Mouse (Mus musculus) cerebellum, adult 11 months (tissue): ENCODE measurements at regions not wholly inside any gene's neighbourhood (a gene's known extent, or its start where the extent isn't known, plus 50 kb on each side); places are given as distances from the start of the nearest gene placed in this dataset.
"Not testable (repeated sequence)": the region's sequence is repeated elsewhere in the genome, so short reads cannot be mapped to it uniquely, and the experiment has no call there.

Experiments
- DNase-seq: peaks from one replicate; pipeline ENCODE4 v3.0.0; 2022

- no peak for DNase-seq
Observed at GRCm38 (mm10) chr13:70213017-70213416, 410.8 kb downstream of the Med10 start.

- DNase-seq: no peak
Observed at GRCm38 (mm10) chr13:70213622-70214021, 411.4 kb downstream of the Med10 start.

GRCm38 (mm10) chr13:70214022-70214654 is 411.9 kb downstream of the Med10 start:
- no peak for DNase-seq

GRCm38 (mm10) chr13:70216134-70216533 is 413.9 kb downstream of the Med10 start:
- no peak for DNase-seq

DNA sequence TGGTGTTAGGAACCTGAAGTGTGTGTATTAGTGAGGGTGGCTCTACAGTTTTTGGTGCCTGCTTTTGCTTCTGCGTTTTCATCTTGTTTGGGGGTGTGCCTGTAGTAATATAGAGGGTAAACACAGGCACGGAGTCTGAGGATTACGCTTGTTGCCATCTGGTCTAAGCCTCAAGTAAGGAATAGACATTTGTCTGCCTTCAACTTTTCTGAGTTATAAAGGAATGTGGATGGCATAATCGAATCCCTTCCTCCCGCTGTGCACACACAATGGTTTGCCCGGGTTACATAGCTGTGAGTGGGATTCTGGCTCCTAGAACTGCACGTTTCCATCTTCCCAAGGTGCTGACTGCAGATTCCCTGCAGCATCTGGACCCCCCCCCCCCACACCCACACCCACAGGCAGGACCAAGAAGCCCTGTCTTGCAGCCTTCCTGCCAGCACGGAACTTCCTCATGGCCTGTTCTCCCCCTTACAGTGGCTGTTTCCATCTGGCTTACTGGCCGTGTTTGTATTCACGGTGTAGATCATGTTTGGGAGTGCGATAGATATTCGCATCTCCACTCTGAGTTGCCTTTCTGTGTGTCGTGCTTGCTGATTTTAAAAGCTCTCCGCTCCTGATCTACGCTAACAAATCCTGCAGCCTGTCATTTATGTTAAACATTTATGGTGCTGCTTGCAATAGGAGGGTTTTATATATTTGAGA is 415.4 kb downstream of the Med10 start:
- no peak for DNase-seq

GRCm38 (mm10) chr13:70223485-70223884 is 413.9 kb downstream of the Ice1 start:
- no peak for DNase-seq

GRCm38 (mm10) chr13:70227167-70227566 is 410.3 kb downstream of the Ice1 start:
- no peak for DNase-seq

GRCm38 (mm10) chr13:70233896-70234799 is 403.3 kb downstream of the Ice1 start:
- peak; percentile 76 for DNase-seq

DNA sequence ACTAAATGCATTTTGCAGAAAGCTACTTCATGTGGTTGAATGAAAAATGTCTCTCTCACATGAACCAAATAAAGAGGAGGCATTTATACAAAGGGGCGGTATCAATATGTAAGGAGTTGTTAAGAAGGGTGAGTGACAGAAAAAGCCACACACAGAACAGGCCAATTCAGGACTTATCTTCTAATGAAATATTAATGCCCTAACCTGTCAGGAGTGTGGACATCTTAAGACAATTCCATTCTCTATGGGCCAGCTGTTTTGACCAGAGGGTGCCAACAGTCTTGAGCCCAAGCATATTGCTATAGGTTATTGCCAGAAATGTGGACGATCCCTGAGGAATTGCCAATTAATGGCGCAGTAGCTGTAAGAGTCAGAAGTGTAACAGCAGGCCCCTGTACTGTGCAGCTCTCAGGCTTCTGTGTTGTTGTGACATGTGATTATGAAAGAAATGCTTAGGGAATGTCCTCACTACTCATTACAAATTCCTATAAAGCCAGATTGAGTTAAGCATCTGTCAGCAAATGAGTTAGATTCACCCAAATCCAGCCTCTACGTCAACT is 393.8 kb downstream of the Ice1 start:
- no peak for DNase-seq

GRCm38 (mm10) chr13:70260003-70260496 is 377.4 kb downstream of the Ice1 start:
- no peak for DNase-seq

DNA sequence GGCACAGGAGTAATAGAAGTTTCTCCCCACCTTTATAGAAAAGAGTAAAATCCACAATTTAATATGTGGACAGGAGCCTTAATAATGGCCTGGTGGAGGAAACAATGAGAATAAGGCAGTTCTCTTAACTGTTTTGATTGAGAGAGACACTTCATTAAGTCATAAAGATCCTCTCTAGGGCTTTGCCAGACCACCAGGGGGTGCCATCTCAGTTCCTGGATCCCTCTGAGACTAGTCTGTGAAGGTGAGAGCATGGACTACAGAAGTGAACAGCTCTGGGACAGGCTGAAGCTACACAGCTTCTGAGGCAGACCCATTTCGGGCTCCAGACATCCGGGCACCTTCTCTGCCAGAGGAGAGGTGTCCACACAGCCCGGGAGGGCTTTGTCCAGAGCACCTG is 373.8 kb downstream of the Ice1 start:
- DNase-seq: no peak

- DNase-seq: not testable (repeated sequence)
Observed at GRCm38 (mm10) chr13:70276884-70277378, 360.5 kb downstream of the Ice1 start.

DNA sequence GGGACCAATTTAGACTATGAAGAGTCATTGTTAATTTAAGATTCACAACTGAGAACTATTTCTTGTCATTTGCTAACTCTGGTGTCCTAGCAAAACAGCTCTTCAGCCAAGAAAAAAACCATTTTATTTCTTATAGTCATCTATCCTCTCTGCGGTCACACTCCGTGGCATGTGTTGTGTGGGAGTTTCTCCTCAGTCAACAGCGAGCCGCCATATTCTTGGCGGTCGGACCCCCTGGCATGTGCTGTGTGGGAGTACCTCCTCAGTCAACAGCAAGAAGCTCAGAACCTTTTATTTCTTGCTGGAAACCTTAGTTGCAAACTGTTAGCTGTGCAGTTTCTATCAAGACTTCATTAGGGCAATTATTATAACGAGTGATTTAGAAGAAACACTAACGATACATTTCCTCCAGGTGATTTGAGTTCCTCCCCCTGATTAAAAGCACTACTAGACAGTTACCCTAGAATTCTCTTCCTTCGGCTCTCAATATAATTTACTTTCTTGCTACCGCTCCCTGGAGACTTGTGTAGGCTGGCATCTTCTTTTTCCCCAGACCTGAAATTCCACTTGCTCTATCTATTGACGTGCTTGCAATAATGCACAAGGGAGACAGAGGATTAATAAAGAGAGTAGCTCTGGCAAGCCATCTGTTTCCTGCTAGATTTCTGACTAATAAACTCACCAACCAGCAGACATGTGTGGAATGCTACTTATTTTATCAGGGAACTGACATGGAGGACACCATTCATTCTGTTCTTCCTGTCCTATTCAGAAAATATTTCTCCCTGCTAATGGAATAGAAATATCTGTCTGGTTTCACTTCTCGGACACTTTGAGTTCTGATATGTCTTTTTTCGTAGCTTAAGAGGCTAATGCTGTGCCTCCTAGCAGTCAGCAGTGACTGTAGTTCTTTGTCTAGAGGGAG is 359.5 kb downstream of the Ice1 start:
- no peak for DNase-seq

DNA sequence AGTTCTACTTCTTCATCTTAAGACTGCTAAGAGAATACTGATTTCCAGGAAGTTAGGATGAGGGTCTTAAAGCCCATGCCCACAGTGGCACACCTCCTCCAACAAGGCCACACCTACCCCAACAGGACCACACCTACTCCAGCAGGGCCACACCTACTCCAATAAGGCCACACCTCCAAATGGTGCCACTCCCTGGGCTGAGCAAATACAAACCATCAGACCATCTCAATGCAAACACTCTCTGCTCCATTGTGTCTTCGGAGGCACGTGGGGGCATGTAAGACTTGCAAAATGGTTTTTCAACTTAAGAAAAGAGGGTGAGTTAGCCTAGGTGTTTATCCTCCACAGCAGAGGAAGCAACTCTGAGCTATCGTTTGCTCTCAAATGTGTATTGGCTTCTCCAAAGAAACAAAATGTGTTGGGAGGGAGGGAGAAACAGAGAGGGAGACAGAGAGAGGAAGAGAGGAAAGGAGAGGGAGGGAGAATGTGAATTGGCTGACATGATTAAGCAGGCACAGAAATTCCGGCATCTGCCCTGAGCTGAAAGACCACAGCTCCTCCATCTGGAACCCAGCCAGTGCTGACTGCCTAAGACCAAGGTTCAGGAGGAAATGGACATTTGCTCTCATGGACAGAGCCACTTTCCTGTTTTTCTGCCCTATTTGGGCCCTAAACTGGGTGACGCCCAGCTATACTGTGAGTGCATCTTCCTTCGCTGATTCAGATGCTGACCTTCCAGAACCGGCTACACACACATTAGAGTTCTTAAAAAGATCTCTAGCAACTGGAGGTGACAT is 356.2 kb downstream of the Ice1 start:
- DNase-seq: no peak

DNA sequence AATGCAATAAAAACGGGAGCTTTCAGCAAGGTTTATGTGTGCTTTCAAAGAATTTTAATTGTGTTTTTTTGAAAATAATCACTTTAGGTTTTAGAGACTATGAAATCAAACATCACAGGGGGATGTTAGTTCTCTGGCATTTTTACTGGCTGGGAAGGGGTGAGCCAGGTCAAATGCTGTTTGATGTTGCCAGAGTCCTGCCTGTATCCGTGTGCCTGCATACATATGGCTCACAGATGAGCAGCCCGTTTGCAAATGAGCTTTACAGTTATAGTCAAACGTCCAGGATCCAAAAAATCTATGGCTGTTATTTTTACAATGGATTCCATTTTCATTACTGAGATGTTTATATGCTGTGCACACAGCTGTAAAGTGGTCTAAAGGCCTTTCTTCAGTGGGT is 354.7 kb downstream of the Ice1 start:
- no peak for DNase-seq

GRCm38 (mm10) chr13:70283231-70283630 is 354.2 kb downstream of the Ice1 start:
- DNase-seq: no peak

DNA sequence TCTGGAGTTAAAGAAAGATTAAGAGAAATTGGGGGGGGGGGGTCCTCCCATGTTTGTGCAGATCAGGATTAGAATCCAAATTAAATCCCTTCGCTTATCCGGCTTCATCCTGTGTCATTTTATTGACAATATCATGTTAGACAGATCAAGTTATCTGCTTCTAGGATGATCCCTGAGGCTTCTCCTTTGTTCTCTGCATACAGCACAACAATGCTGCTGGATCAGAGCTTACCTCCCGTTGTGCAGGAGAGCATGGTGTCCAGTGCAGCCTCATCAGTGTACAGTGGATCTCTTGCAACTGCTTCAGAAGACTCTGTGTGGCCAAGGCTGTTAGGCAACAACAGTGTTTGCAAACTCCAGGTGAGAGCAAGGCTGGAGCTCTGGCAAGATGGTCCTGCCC is 344.7 kb downstream of the Ice1 start:
- DNase-seq: no peak

GRCm38 (mm10) chr13:70303953-70304525 is 333.4 kb downstream of the Ice1 start:
- no peak for DNase-seq

- no peak for DNase-seq
Observed at GRCm38 (mm10) chr13:70310516-70310915, 326.9 kb downstream of the Ice1 start.

DNA sequence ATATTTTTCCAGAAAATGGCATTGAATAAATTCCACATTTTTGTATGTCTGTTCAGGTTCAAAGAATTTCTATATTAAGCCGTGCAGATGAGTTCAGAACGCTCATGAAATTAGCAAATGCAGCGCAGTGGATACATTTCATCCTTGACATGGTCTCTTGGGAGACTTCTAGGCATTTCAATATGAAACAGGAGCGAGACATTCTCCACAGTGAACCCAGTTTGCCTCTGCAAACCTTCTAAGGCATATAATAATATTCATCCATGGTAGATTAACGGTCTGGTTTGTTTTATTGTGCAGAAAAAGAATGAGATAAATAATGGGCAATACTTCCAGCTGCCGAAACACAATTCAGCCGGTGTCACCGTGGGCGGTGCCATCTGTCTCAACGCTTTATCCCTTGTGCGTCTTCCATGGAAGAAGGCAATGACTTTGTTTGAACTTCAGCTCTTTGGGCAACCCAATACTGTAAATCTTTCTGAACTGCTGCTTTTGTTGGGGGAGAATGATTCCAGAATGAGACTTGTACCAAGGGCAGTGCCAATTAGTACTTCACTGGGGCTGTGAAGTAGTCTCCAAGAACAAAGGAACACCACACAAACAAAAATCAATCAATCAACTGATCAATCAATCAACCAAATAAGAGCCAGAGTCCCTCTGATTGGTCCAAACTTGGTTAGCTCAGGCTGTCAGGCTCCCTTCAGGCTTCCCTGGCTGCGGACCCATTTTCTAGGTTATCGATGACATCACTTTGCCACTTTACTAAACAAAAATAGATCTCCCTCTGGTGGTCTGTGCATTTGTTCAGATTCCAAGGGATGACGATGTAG is 326.0 kb downstream of the Ice1 start:
- no peak for DNase-seq
